Mouse (Mus musculus) limb, embryonic 10.5 days (tissue): ENCODE data around the gene Tctex1d2. TPM values are rescaled to one million over a fixed set of nuclear protein-coding genes. Genes with fewer than 3 reads are reported as not detected.

Source experiments
- DNase-seq: peaks from one replicate; pipeline ENCODE4 v3.0.0-alpha.2; 2017; ENCODE audit warnings: low spot score
- H3K27ac ChIP-seq: fragments of 300-500 bp; sonication (generic); 2 replicates; pipeline ENCODE4 v1.5.1; 2016; ENCODE audit warnings: mild to moderate bottlenecking
- H3K27me3 ChIP-seq: fragments of 300-500 bp; sonication (generic); 2 replicates; pipeline ENCODE4 v1.6.1; 2016; ENCODE audit warnings: low read depth, mild to moderate bottlenecking; ENCODE audit not compliant: poor library complexity, severe bottlenecking
- H3K36me3 ChIP-seq: fragments of 300-500 bp; sonication (generic); 2 replicates; pipeline ENCODE4 v1.6.1; 2016; ENCODE audit warnings: mild to moderate bottlenecking, moderate library complexity
- H3K4me1 ChIP-seq: fragments of 300-500 bp; sonication (generic); 2 replicates; pipeline ENCODE4 v1.6.1; 2016
- H3K4me3 ChIP-seq: fragments of 300-500 bp; sonication (generic); 2 replicates; pipeline ENCODE4 v1.5.1; 2016; ENCODE audit warnings: mild to moderate bottlenecking, moderate library complexity
- H3K9me3 ChIP-seq: fragments of 300-500 bp; sonication (generic); replicated peaks from 2 replicates; pipeline ENCODE4 v1.6.1; 2016; ENCODE audit warnings: mild to moderate bottlenecking
- WGBS: fragments of 180-500 bp; shearing (Covaris S2); methylation state at CpG from one replicate; pipeline ENCODE4 v1.1.7; 2016; 5-methylcytosine and 5-hydroxymethylcytosine counted together
- polyA plus RNA-seq: library from polyadenylated mRNA; unstranded; fragments of >200 nt; fragmentation: Nextera tagmentation; extraction: Ambion mirVana; gene quantifications from 2 replicates; pipeline ENCODE4 v1.2.1, GENCODE M21; 2016

The Tctex1d2 gene
- polyA plus RNA-seq, 1 experiment from 2014 or later = 33.2 TPM

DNA sequence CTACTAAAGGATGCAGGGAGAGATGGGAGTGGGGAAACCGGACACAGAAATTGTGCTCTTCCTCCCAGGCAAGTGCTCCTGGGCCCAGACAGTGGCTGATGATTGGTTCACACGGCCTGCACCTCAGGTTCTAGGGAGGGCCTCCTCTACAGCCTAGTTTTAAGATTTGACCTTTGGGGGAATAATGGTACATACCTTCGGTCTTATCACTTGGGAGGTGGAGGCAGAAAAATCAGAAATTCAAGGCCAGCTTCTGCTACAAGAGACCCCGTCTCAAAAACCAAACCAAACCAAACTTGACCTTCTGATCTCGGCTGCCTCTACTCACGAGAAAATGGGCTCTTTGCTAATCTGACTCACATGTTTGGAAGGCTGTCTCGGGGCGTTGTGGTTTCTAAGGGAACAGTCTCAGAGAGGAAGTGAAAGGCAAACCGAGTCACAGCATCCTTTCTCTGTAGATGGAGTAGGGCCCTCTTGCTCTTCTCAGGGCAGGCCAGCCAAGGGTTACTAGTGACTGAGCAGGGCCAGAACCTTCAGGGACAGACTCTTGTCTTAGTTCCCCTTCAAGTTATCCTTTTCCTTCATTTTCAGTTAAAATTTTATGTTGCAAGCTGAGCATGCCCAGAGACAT, 18.1 kb upstream of the Tctex1d2 start:
- Histone ChIP-seq H3K4me1 (peaks cover 4% of the 10 kb centered on the region), H3K27me3 (no peaks in the 10 kb centered on the region), H3K4me3 (no peak overlapping the region), H3K9me3 (no peaks in the 10 kb centered on the region), H3K27ac (no peak overlapping the region), H3K36me3 (no peaks in the 10 kb centered on the region)
- DNase-seq = no peak
- WGBS = 78% methylated on average over 9 of the region's 9 CpGs

- no peak for DNase-seq
- no peak overlapping the region for H3K27ac ChIP-seq
- H3K4me3 ChIP-seq = no peak overlapping the region
- no peaks in the 10 kb centered on the region for H3K36me3 ChIP-seq
- H3K9me3 ChIP-seq = no peaks in the 10 kb centered on the region
- 87% methylated on average over 3 of the region's 3 CpGs for WGBS
- H3K27me3 ChIP-seq = no peaks in the 10 kb centered on the region
- peaks cover 12% of the 10 kb centered on the region for H3K4me1 ChIP-seq
These were observed 16.7 kb upstream of the Tctex1d2 start for GRCm38 (mm10) chr16:32402818-32403217.

DNA sequence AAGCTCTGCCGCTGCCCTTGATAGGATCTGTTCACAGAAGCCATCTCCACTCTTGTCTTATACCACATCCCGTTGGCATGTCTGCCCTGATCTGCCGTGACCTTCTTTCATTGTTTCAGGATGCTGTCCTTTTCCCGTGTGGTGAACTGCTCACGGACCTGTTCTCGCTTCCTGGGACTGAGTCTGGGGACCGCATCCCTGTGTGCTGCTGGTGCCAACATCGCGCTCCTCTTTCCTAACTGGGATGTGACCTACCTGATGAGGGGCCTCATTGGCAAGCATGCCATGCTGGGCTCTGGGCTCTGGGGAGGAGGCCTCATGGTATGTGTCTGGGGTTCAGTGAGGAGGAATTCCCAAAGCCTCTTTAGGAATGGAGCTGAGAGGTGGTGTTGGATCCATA, 13.8 kb upstream of the Tctex1d2 start:
- Histone ChIP-seq H3K36me3 (no peaks in the 10 kb centered on the region), H3K27me3 (no peaks in the 10 kb centered on the region), H3K27ac (no peak overlapping the region), H3K4me1 (peaks cover 12% of the 10 kb centered on the region), H3K4me3 (no peak overlapping the region), H3K9me3 (no peaks in the 10 kb centered on the region)
- WGBS = 92% methylated on average over 9 of the region's 9 CpGs
- DNase-seq = no peak

- H3K4me3 ChIP-seq = no peak overlapping the region
- H3K36me3 ChIP-seq = no peaks in the 10 kb centered on the region
- no peaks in the 10 kb centered on the region for H3K27me3 ChIP-seq
- DNase-seq = no peak
- WGBS = 67% methylated on average over 6 of the region's 6 CpGs
- peaks cover 12% of the 10 kb centered on the region for H3K4me1 ChIP-seq
- no peaks in the 10 kb centered on the region for H3K9me3 ChIP-seq
- H3K27ac ChIP-seq = no peak overlapping the region
These were observed 12.8 kb upstream of the Tctex1d2 start for GRCm38 (mm10) chr16:32406671-32407070.

GRCm38 (mm10) chr16:32407730-32408129, 11.8 kb upstream of the Tctex1d2 start:
- H3K9me3 ChIP-seq = no peaks in the 10 kb centered on the region
- H3K27me3 ChIP-seq = no peaks in the 10 kb centered on the region
- no peaks in the 10 kb centered on the region for H3K36me3 ChIP-seq
- H3K27ac ChIP-seq = no peak overlapping the region
- H3K4me3 ChIP-seq = no peak overlapping the region
- DNase-seq = no peak
- peaks cover 12% of the 10 kb centered on the region for H3K4me1 ChIP-seq
- WGBS = 82% methylated on average over 10 of the region's 10 CpGs

DNA sequence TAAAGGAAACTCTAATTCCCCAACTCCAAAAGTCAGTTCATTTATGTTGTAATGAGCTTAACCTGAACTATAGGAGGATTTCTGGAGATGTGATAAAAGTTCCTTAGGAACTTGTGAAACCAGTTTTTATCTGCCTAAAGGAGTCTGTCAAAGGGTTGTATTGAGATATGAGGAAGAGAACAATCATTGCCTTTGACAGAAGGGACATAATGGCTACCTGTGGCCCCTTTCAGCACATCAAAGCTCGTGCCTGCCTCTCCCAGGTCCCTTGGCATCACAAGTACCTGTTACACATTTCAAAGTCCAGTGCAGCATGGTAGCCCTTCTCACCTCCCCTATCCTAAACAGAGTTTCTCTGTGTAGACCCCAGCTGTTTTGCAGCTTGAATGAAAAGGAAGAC, 2.0 kb upstream of the Tctex1d2 start:
- Histone ChIP-seq H3K36me3 (no peaks in the 10 kb centered on the region), H3K27ac (no peak overlapping the region), H3K4me3 (no peak overlapping the region), H3K4me1 (peaks cover 14% of the 10 kb centered on the region), H3K27me3 (no peaks in the 10 kb centered on the region), H3K9me3 (no peaks in the 10 kb centered on the region)
- WGBS = 74% methylated on average over 1 of the region's 1 CpGs
- no peak for DNase-seq

DNA sequence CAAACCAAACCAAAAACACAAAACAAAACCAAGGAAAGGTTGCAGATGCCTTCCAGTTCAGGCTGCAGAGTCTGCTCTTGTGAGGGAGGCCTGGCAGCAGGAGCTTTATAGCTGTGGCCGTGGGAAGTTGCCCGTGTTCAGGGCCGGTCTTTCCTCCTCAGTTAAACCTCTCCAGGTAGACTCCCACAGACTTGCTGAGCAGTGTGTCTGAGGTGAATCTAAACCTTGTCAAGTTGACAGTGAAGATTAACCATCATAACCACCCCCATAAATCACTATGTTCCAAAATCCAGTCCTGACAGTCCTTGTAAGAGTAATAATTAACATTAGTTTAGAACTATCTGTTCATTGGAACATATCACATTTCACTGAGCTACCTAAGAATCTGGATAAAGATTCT, 8.0 kb downstream of the Tctex1d2 start:
- no peak overlapping the region for H3K4me3 ChIP-seq
- H3K27me3 ChIP-seq = no peaks in the 10 kb centered on the region
- H3K36me3 ChIP-seq = 0 out of 2 replicates have a peak, but pooled peaks cover 3% of the 10 kb centered on the region
- H3K4me1 ChIP-seq = peaks cover 14% of the 10 kb centered on the region
- no peak overlapping the region for H3K27ac ChIP-seq
- 79% methylated on average over 3 of the region's 3 CpGs for WGBS
- no peaks in the 10 kb centered on the region for H3K9me3 ChIP-seq
- no peak for DNase-seq

DNA sequence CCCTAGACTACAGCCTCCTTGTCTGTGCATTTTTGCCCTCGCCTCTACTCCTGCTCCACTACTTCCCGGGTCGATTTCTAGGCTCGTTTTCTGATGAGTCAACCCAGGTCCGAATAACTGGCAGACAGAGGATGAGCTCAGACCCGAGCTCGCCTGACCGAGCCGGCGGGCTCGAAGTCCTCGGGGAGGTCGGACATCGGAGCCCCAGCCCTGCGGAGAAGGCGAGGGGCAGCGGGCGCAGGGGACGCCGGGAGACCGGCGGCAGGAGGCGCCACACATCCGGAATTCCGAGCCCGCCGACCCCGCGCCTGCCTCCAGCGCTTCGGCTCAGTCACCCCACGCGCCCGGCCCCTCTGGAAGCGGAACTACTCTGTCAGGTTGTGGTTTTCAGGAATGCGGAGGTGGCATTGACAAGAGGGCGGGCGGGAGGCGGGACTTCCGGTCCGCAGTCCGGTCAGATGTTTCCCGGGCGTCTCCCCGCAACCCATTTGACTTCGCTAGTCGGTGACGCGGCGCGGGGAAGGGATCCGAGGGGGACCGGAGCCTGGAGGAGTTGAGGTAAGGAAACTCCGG, 11.1 kb downstream of the Tctex1d2 start, which contains the start of gene Pcyt1a:
Pcyt1a (plus strand) TSS at position 448 of the 573 bp plus-strand sequence.
- Histone ChIP-seq H3K4me3 (peak within 1 kb of the TSS; percentile 89), H3K27ac (peak within 1 kb of the TSS; percentile 93), H3K9me3 (no peaks in the 10 kb centered on the region), H3K36me3 (0 out of 2 replicates have a peak, but pooled peaks cover 3% of the 10 kb centered on the region), H3K4me1 (peaks cover 14% of the 10 kb centered on the region), H3K27me3 (no peaks in the 10 kb centered on the region)
- DNase-seq = peak; percentile 95
- under 1% methylated on average over 54 of the region's 54 CpGs for WGBS

GRCm38 (mm10) chr16:32431047-32431591, 11.6 kb downstream of the Tctex1d2 start:
- DNase-seq = no peak
- Histone ChIP-seq H3K9me3 (no peaks in the 10 kb centered on the region), H3K27me3 (no peaks in the 10 kb centered on the region), H3K27ac (peak overlapping the region; percentile 93), H3K4me1 (peaks cover 14% of the 10 kb centered on the region), H3K4me3 (peak overlapping the region; percentile 89), H3K36me3 (0 out of 2 replicates have a peak, but pooled peaks cover 3% of the 10 kb centered on the region)
- WGBS = 3% methylated on average over 28 of the region's 28 CpGs

- no peak overlapping the region for H3K27ac ChIP-seq
- no peak for DNase-seq
- H3K4me1 ChIP-seq = peaks cover 17% of the 10 kb centered on the region
- 90% methylated on average over 1 of the region's 1 CpGs for WGBS
- no peaks in the 10 kb centered on the region for H3K9me3 ChIP-seq
- H3K27me3 ChIP-seq = no peaks in the 10 kb centered on the region
- H3K4me3 ChIP-seq = peak overlapping the region; percentile 89; the same call in 1 of the 2 replicates
- H3K36me3 ChIP-seq = 0 out of 2 replicates have a peak, but pooled peaks cover 3% of the 10 kb centered on the region
These were observed 12.4 kb downstream of the Tctex1d2 start for GRCm38 (mm10) chr16:32431926-32432325.

- Histone ChIP-seq H3K9me3 (no peaks in the 10 kb centered on the region), H3K36me3 (no peaks in the 10 kb centered on the region), H3K27me3 (no peaks in the 10 kb centered on the region), H3K27ac (no peak overlapping the region), H3K4me1 (peaks cover 26% of the 10 kb centered on the region), H3K4me3 (no peak overlapping the region)
- DNase-seq = no peak
- 84% methylated on average over 2 of the region's 2 CpGs for WGBS
These were observed 13.6 kb downstream of the Tctex1d2 start for GRCm38 (mm10) chr16:32433138-32433537.

DNA sequence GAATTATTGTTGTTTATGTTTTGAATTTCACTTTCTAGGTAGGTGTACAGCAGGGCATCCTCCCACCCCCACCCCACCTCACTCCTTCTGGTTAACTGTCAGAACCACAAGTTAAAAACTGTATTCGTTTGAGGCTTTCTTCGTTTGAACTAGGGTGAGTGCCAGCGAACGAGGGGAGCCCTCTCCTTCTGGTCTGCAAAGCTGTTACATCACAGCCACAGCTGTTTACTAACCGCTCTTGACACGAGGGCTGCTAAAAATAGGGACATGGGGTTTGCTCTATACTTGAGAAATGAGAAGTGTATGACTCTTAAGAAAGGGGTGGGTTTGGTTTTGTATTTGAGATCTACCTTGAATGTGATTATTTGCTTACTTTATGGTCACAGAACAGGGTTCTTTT, 14.6 kb downstream of the Tctex1d2 start:
- Histone ChIP-seq H3K27ac (no peak overlapping the region), H3K4me1 (peaks cover 32% of the 10 kb centered on the region), H3K27me3 (no peaks in the 10 kb centered on the region), H3K4me3 (no peak overlapping the region), H3K9me3 (no peaks in the 10 kb centered on the region), H3K36me3 (no peaks in the 10 kb centered on the region)
- no peak for DNase-seq
- WGBS = 60% methylated on average over 6 of the region's 6 CpGs

- H3K36me3 ChIP-seq = peaks cover under 1% of the 10 kb centered on the region; the same call in 1 of the 2 replicates
- no peak overlapping the region for H3K4me3 ChIP-seq
- DNase-seq = no peak
These were observed 15.2 kb downstream of the Tctex1d2 start for GRCm38 (mm10) chr16:32434691-32435090.

More at GRCm38 (mm10) chr16:32434691-32435090, 15.2 kb downstream of the Tctex1d2 start:
- H3K27ac ChIP-seq = no peak overlapping the region
- H3K9me3 ChIP-seq = no peaks in the 10 kb centered on the region
- no peaks in the 10 kb centered on the region for H3K27me3 ChIP-seq
- H3K4me1 ChIP-seq = peaks cover 31% of the 10 kb centered on the region
